Comparison of ENCODE assay signal across 26 mouse cellular contexts in the genomic region with DNA sequence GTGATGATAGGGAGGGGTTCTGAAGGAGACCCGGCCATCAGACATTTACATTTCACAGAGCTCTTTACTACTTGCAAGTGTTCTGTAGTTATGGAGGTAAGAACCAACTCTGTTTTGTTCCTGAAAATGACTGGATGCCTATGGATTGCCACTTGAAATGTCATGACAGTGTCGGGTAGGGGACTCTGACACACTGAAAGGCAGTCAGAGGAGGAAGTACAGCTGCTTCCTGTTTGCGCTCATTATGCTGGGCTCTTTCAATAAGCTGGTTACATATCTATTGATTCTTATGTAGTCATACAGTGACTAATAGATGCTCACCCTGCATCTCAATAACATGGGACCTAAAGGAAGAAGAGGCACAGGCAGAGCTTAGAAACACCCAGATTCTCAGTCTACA.
DNase-seq lines count a peak whose midpoint lies in the region; ATAC-seq and TF ChIP-seq lines count a peak whose summit lies in the region.
"Had no signal": no experiment of that assay in that cellular context is flagged by ENCODE, and none has a peak within 500 bp of the region (broad histone marks: within the 10 kb centered on the region; RNA-seq: fewer than 3 reads in every experiment).

No protein-coding gene starts in this region.

- H3K27ac ChIP-seq in lung, embryonic 14.5 days (ENCODE audit: low read depth), result no peak overlapping the region
- no peak overlapping the region for H3K27ac ChIP-seq in cerebellum, adult 2 months (ENCODE audit: insufficient read depth, low read length)
- H3K27ac ChIP-seq: embryonic facial prominence, embryonic 13.5 days; embryonic facial prominence, embryonic 15.5 days; forebrain, embryonic 10.5 days; forebrain, embryonic 12.5 days had no signal

- H3K4me3 ChIP-seq in lung, embryonic 14.5 days (ENCODE audit: low read depth, low read length), result no peak overlapping the region
- H3K4me3 ChIP-seq in cerebellum, adult 2 months (replicated peaks; ENCODE audit: insufficient read depth, low read depth, low read length), result no peak overlapping the region
- H3K4me3 ChIP-seq: embryonic facial prominence, embryonic 13.5 days; embryonic facial prominence, embryonic 15.5 days; erythroblast, embryonic 14.5 days; forebrain, embryonic 10.5 days; forebrain, embryonic 12.5 days had no signal

- no peak for ATAC-seq in lung, embryonic 14.5 days (ENCODE audit: insufficient read depth)
- peak; percentile 66 for ATAC-seq in granulocyte monocyte progenitor cell, adult 5-6 weeks (replicated peaks; ENCODE audit: poor library complexity, severe bottlenecking)
- peak; percentile 73 for ATAC-seq in megakaryocyte progenitor cell, adult 5-6 weeks (replicated peaks; ENCODE audit: poor library complexity)
- ATAC-seq: activated CD4-positive, CD25-positive, alpha-beta regulatory T cell, adult 4 months; forebrain, embryonic 14.5 days; forebrain, embryonic 16.5 days; Patski had no signal

- no peak overlapping the region for H3K4me2 ChIP-seq in lung, embryonic 14.5 days
- H3K4me2 ChIP-seq: embryonic facial prominence, embryonic 13.5 days; embryonic facial prominence, embryonic 15.5 days; forebrain, embryonic 12.5 days had no signal

- no peak for TF ChIP-seq POLR2A in cerebellum, adult 2 months (IDR thresholded peaks at IDR 0.05; ENCODE audit: borderline replicate concordance, insufficient read depth, low read length)

- H3K9ac ChIP-seq in lung, embryonic 14.5 days, result no peak overlapping the region
- H3K9ac ChIP-seq: embryonic facial prominence, embryonic 13.5 days; embryonic facial prominence, embryonic 15.5 days; forebrain, embryonic 12.5 days had no signal

- no peak for TF ChIP-seq CTCF in lung, embryonic 14.5 days (IDR thresholded peaks at IDR 0.05; ENCODE audit: low read depth)
- no peak for TF ChIP-seq CTCF in cerebellum, adult 2 months (IDR thresholded peaks at IDR 0.05; ENCODE audit: borderline replicate concordance, insufficient read depth, low read depth, low read length)

- no peaks in the 10 kb centered on the region for H3K27me3 ChIP-seq in lung, embryonic 14.5 days (ENCODE audit: insufficient read depth, low read length)
- no peaks in the 10 kb centered on the region for H3K27me3 ChIP-seq in cerebellum, adult 2 months (ENCODE audit: control insufficient read depth, insufficient read depth, low read length)
- H3K27me3 ChIP-seq: embryonic facial prominence, embryonic 13.5 days; embryonic facial prominence, embryonic 15.5 days; forebrain, embryonic 12.5 days had no signal

- H3K4me1 ChIP-seq in lung, embryonic 14.5 days (ENCODE audit: insufficient read depth), result no peaks in the 10 kb centered on the region
- H3K4me1 ChIP-seq in cerebellum, adult 2 months (ENCODE audit: control insufficient read depth, insufficient read depth, low read length), result no peaks in the 10 kb centered on the region
- H3K4me1 ChIP-seq: embryonic facial prominence, embryonic 13.5 days; embryonic facial prominence, embryonic 15.5 days; forebrain, embryonic 10.5 days; forebrain, embryonic 12.5 days had no signal

- H3K36me3 ChIP-seq in lung, embryonic 14.5 days (ENCODE audit: insufficient read depth), result no peaks in the 10 kb centered on the region
- H3K36me3 ChIP-seq: embryonic facial prominence, embryonic 13.5 days; embryonic facial prominence, embryonic 15.5 days; forebrain, embryonic 10.5 days; forebrain, embryonic 12.5 days; G1E had no signal

- no peaks in the 10 kb centered on the region for H3K9me3 ChIP-seq in lung, embryonic 14.5 days (ENCODE audit: low read depth, low read length)
- H3K9me3 ChIP-seq: embryonic facial prominence, embryonic 13.5 days; embryonic facial prominence, embryonic 15.5 days; forebrain, embryonic 10.5 days; forebrain, embryonic 12.5 days had no signal

- WGBS in lung, embryonic 14.5 days, result 64% methylated on average over 3 of the region's 3 CpGs
- WGBS in cerebellum, adult 2 months, result 83% methylated on average over 3 of the region's 3 CpGs

- DNase-seq in lung, embryonic 14.5 days, result peak; percentile 9
- DNase-seq in lung, adult 18-20 months, result no peak
- peak; percentile 4 for DNase-seq in c-Kit-positive CD71-negative TER-119-negative erythroid progenitor cells, embryonic 14.5 days (ENCODE audit: low read depth)
- DNase-seq in cerebellum, adult 2 months, result no peak
- no peak for DNase-seq in cerebellum, postnatal 14 days
- DNase-seq in cerebellum, postnatal 25 days, result no peak
- DNase-seq: adrenal gland, adult 8-10 months; adrenal gland, postnatal 14 days; adrenal gland, postnatal 36 days; cerebellum, adult 11 months; cerebellum, adult 18-20 months; cerebellum, adult 9-10 months; cerebellum, postnatal 10 days; embryo, embryonic 11 days had no signal

Comparison
In these comparisons a context has a peak if more than half of its experiments do, and no peak if none do; other contexts are left out.
1. DNase-seq: peak in lung, embryonic 14.5 days (single experiment) and c-Kit-positive CD71-negative TER-119-negative erythroid progenitor cells, embryonic 14.5 days (single experiment); none in lung, adult 18-20 months (0 of 2), cerebellum, adult 2 months (0 of 2), cerebellum, postnatal 14 days (0 of 2) and cerebellum, postnatal 25 days (0 of 2).